Mouse (Mus musculus) forebrain, embryonic 16.5 days (tissue): Measurements from ENCODE around the gene Sez6. TPM values are rescaled to one million over a fixed set of nuclear protein-coding genes. Genes with fewer than 3 reads are reported as not detected.

ENCODE experiments used
- ATAC-seq: fragments of 200-750 bp; cut with Nextera tagmentation; 2 replicates; pipeline ENCODE4 v1.8.0; 2017; ENCODE audit warnings: mild to moderate bottlenecking, moderate library complexity
- H3K27ac ChIP-seq: fragments of 300-500 bp; sonication (generic); 2 replicates; pipeline ENCODE4 v1.5.1; 2014; ENCODE audit warnings: low read length, control low read depth
- H3K27me3 ChIP-seq: fragments of 300-500 bp; sonication (generic); replicated peaks from 2 replicates; pipeline ENCODE4 v1.6.1; 2014; ENCODE audit warnings: low read length; ENCODE audit not compliant: control insufficient read depth, insufficient read depth
- H3K36me3 ChIP-seq: fragments of 300-500 bp; sonication (generic); 2 replicates; pipeline ENCODE4 v1.6.1; 2014; ENCODE audit not compliant: control insufficient read depth, insufficient read depth
- H3K4me1 ChIP-seq: fragments of 300-500 bp; sonication (generic); replicated peaks from 2 replicates; pipeline ENCODE4 v1.6.1; 2014; ENCODE audit warnings: low read length; ENCODE audit not compliant: control insufficient read depth, insufficient read depth
- H3K4me2 ChIP-seq: fragments of 300-500 bp; sonication (generic); 2 replicates; pipeline ENCODE4 v1.6.1; 2014; ENCODE audit warnings: mild to moderate bottlenecking, low read length, control low read depth
- H3K4me3 ChIP-seq: fragments of 300-500 bp; sonication (generic); replicated peaks from 2 replicates; pipeline ENCODE4 v1.5.1; 2014; ENCODE audit warnings: mild to moderate bottlenecking, low read length, control low read depth
- H3K9ac ChIP-seq: fragments of 300-500 bp; sonication (generic); replicated peaks from 2 replicates; pipeline ENCODE4 v1.6.1; 2014; ENCODE audit warnings: low read depth, low read length, control low read depth
- H3K9me3 ChIP-seq: fragments of 300-500 bp; sonication (generic); 2 replicates; pipeline ENCODE4 v1.6.1; 2016; ENCODE audit warnings: low read length; ENCODE audit not compliant: control insufficient read depth
- WGBS: fragments of 180-500 bp; shearing (Covaris S2); extraction: QIAGEN DNeasy Blood & Tissue Kit; methylation state at CpG from one replicate; pipeline ENCODE4 v1.1.7; 2014; 5-methylcytosine and 5-hydroxymethylcytosine counted together
- polyA plus RNA-seq: library from polyadenylated mRNA; unstranded; fragments of >200 nt; fragmentation: Nextera tagmentation; extraction: Ambion mirVana; gene quantifications from 2 replicates; pipeline ENCODE4 v1.2.1, GENCODE M21; 2015

Gene Sez6
- polyA plus RNA-seq, 1 experiment from 2014 or later, result 284 TPM

GRCm38 (mm10) chr11:77914598-77915260 lies 15.9 kb upstream of the Sez6 start:
- peak overlapping the region; percentile 35 for H3K4me2 ChIP-seq
- H3K9ac ChIP-seq, result peak overlapping the region; percentile 30
- H3K36me3 ChIP-seq, result no peaks in the 10 kb centered on the region
- 5% methylated on average over 32 of the region's 32 CpGs for WGBS
- H3K4me3 ChIP-seq, result no peak overlapping the region; the same call in 1 of the 2 replicates
- H3K27me3 ChIP-seq, result no peaks in the 10 kb centered on the region
- no peaks in the 10 kb centered on the region for H3K9me3 ChIP-seq
- peak; percentile 26; the same call in 1 of the 2 replicates for ATAC-seq
- H3K27ac ChIP-seq, result no peak overlapping the region
- H3K4me1 ChIP-seq, result peaks cover 12% of the 10 kb centered on the region

GRCm38 (mm10) chr11:77916741-77917140 lies 13.9 kb upstream of the Sez6 start:
- Histone ChIP-seq H3K4me2 (no peak overlapping the region), H3K27me3 (no peaks in the 10 kb centered on the region), H3K4me1 (peaks cover 11% of the 10 kb centered on the region), H3K36me3 (no peaks in the 10 kb centered on the region), H3K27ac (no peak overlapping the region), H3K9ac (no peak overlapping the region), H3K4me3 (no peak overlapping the region), H3K9me3 (no peaks in the 10 kb centered on the region)
- WGBS, result 84% methylated on average over 4 of the region's 4 CpGs
- no peak for ATAC-seq

GRCm38 (mm10) chr11:77917166-77917565 lies 13.4 kb upstream of the Sez6 start:
- Histone ChIP-seq H3K9ac (no peak overlapping the region), H3K4me1 (peaks cover 11% of the 10 kb centered on the region), H3K27ac (no peak overlapping the region), H3K4me3 (no peak overlapping the region), H3K4me2 (no peak overlapping the region), H3K9me3 (no peaks in the 10 kb centered on the region), H3K36me3 (no peaks in the 10 kb centered on the region), H3K27me3 (no peaks in the 10 kb centered on the region)
- no peak for ATAC-seq
- 47% methylated on average over 10 of the region's 10 CpGs for WGBS

- no peak for ATAC-seq
- Histone ChIP-seq H3K4me2 (no peak overlapping the region), H3K4me3 (no peak overlapping the region), H3K9me3 (no peaks in the 10 kb centered on the region), H3K27ac (no peak overlapping the region), H3K27me3 (no peaks in the 10 kb centered on the region), H3K36me3 (no peaks in the 10 kb centered on the region), H3K9ac (no peak overlapping the region), H3K4me1 (peaks cover 25% of the 10 kb centered on the region)
- WGBS, result 61% methylated on average over 4 of the region's 4 CpGs
These were observed 7.3 kb upstream of the Sez6 start for GRCm38 (mm10) chr11:77923285-77923684.

DNA sequence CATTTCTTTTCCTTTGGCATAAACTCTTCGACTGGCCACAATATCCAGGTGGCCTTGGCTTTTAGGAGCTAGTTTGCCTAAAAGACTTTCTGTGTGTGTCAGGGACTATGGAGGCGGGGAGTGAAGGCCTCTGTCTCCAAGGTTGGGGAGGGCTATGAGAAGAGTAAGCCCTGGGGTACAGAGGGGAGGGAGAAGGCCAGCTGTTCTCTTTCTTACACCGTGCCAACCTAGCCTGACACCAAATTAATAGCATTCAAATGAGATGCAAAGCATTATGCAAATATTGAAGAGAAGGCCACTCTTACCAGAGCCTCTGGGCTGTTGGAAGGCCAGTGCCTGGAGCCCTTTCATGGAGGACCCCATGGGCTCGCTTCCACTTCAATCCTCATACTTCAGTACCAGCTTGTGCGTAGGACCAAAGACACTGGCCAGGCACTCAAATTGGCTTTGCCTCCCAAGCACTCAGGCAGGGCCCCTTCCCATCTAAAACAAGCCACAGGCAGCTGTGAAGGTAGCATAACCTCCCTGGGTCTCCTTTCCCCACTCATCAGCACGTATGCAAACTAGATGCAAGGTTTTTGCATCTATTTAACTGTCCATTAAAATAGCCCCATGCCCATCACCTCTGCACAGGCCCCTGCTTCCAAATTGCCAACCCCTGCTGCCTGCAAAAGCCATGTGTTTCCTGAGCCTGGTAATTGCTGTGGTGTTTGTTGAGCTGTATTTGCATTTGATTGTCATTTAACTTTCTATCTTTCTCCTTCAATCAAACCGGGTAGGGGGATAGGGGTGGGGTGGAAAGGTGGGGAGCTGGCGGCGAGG lies 4.6 kb upstream of the Sez6 start:
- H3K4me3 ChIP-seq, result no peak overlapping the region
- H3K36me3 ChIP-seq, result no peaks in the 10 kb centered on the region
- H3K27me3 ChIP-seq, result no peaks in the 10 kb centered on the region
- H3K4me2 ChIP-seq, result no peak overlapping the region
- peaks cover 32% of the 10 kb centered on the region for H3K4me1 ChIP-seq
- peak; percentile 79 for ATAC-seq
- no peak overlapping the region for H3K9ac ChIP-seq
- 8% methylated on average over 9 of the region's 9 CpGs for WGBS
- H3K9me3 ChIP-seq, result no peaks in the 10 kb centered on the region
- peak overlapping the region; percentile 78 for H3K27ac ChIP-seq

DNA sequence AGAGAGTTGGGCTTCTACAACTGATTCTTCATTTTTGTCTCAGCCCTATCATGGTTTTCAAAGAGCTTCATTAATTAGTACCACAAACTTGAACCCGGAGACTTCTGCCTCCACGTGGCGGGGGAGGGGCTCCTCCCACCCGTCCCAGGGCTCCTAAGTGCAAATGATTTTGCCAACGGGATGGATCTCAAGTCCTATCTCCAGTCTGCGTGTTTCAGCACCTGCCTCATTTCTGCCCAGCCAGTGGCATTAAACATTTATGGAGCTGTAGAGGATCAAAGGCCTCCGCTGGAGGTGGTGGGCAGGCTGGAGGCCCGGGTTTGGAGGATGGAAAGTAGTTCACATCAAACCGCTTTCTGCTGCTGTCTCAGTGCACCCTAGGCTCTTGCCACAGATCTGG lies 3.9 kb upstream of the Sez6 start:
- no peak overlapping the region for H3K9ac ChIP-seq
- H3K36me3 ChIP-seq, result no peaks in the 10 kb centered on the region
- no peaks in the 10 kb centered on the region for H3K9me3 ChIP-seq
- H3K4me2 ChIP-seq, result no peak overlapping the region
- ATAC-seq, result no peak
- 14% methylated on average over 9 of the region's 9 CpGs for WGBS
- H3K27ac ChIP-seq, result peak overlapping the region; percentile 78
- H3K4me1 ChIP-seq, result peaks cover 32% of the 10 kb centered on the region
- H3K27me3 ChIP-seq, result no peaks in the 10 kb centered on the region
- no peak overlapping the region for H3K4me3 ChIP-seq

DNA sequence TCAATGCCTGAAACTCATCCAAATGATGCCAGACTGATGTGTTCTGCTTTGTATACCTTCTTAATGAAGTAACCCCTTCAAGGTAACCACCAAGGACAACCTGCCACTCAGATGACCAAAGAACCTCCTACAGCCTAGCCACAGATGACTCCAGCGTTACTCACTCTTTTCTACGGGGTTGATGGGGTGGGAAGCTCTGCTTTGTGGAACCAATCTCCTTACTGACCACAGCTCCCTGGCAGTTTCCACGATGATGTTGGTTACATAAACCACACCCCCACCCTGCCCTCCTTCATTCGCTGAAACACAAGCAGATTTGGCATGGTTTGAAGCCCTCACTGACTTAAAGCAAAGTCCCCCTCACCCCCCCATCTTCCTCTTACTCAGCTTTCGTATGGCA lies 2.8 kb upstream of the Sez6 start:
- H3K27ac ChIP-seq, result no peak overlapping the region
- WGBS, result 77% methylated on average over 5 of the region's 5 CpGs
- no peak overlapping the region for H3K4me2 ChIP-seq
- no peaks in the 10 kb centered on the region for H3K9me3 ChIP-seq
- no peak for ATAC-seq
- H3K9ac ChIP-seq, result no peak overlapping the region
- no peaks in the 10 kb centered on the region for H3K36me3 ChIP-seq
- peaks cover 42% of the 10 kb centered on the region for H3K4me1 ChIP-seq
- H3K27me3 ChIP-seq, result no peaks in the 10 kb centered on the region
- H3K4me3 ChIP-seq, result no peak overlapping the region

- peaks cover 55% of the 10 kb centered on the region for H3K4me1 ChIP-seq
- ATAC-seq, result no peak
- no peaks in the 10 kb centered on the region for H3K9me3 ChIP-seq
- peak overlapping the region; percentile 84 for H3K4me2 ChIP-seq
- 1% methylated on average over 41 of the region's 41 CpGs for WGBS
- peak overlapping the region; percentile 96 for H3K9ac ChIP-seq
- H3K27me3 ChIP-seq, result no peaks in the 10 kb centered on the region
- no peaks in the 10 kb centered on the region for H3K36me3 ChIP-seq
- peak overlapping the region; percentile 95 for H3K27ac ChIP-seq
- H3K4me3 ChIP-seq, result peak overlapping the region; percentile 94
These were observed 1.2 kb downstream of the Sez6 start for GRCm38 (mm10) chr11:77931541-77932433.

DNA sequence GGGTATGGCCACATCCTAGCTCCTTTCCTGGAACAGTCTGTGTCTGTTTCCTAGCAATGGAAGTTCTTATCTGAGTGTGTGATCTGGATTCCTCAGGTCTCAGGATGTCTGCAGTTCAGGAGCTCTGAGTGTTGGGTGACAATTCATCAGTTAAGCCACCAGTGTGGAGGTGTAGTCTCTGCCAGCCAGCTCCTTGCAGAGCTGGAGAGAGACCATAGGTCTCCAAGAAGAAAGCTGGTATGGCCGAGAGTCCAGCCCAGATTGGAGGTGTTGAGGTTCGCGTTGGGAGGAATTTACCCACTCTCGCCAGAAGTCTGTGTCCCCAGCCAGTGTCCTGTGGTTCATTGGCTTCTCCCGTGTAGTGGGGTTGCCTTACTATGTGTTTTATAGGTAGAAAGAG lies 2.0 kb downstream of the Sez6 start:
- Histone ChIP-seq H3K4me1 (peaks cover 58% of the 10 kb centered on the region), H3K4me2 (peak overlapping the region; percentile 84), H3K4me3 (peak overlapping the region; percentile 94), H3K9ac (peak overlapping the region; percentile 96), H3K36me3 (no peaks in the 10 kb centered on the region), H3K9me3 (no peaks in the 10 kb centered on the region), H3K27me3 (no peaks in the 10 kb centered on the region), H3K27ac (peak overlapping the region; percentile 95)
- no peak for ATAC-seq
- 49% methylated on average over 5 of the region's 5 CpGs for WGBS
